Mouse (Mus musculus) heart, adult 2 months (tissue): ENCODE data around the gene Npnt. TPM values are rescaled to one million over a fixed set of nuclear protein-coding genes. Genes with fewer than 3 reads are reported as not detected.

ENCODE experiments used
- DNase-seq, 2 experiments: peaks; one replicate each; pipeline ENCODE4 v3.0.0; 2021
- H3K27ac ChIP-seq: fragments of 200-600 bp; 2 replicates; pipeline ENCODE4 v1.8.1; 2022
- H3K27me3 ChIP-seq: fragments of 200-500 bp; 2 replicates; pipeline ENCODE4 v1.6.1; 2012; ENCODE audit warnings: mild to moderate bottlenecking, low read length, inconsistent platforms, mixed read lengths; ENCODE audit not compliant: control insufficient read depth, insufficient read depth
- H3K36me3 ChIP-seq: fragments of 200-500 bp; 2 replicates; pipeline ENCODE4 v1.6.1; 2012; ENCODE audit warnings: low read length, inconsistent platforms; ENCODE audit not compliant: control insufficient read depth, insufficient read depth
- H3K4me1 ChIP-seq: fragments of 200-500 bp; 2 replicates; pipeline ENCODE4 v1.6.1; 2011; ENCODE audit warnings: low read length; ENCODE audit not compliant: control insufficient read depth, insufficient read depth
- H3K4me3 ChIP-seq: fragments of 200-600 bp; 2 replicates; pipeline ENCODE4 v1.8.1; 2022
- H3K79me2 ChIP-seq: fragments of 200-500 bp; replicated peaks from 2 replicates; pipeline ENCODE4 v1.6.1; 2012; ENCODE audit warnings: mild to moderate bottlenecking, inconsistent platforms, low read length, moderate library complexity, mixed read lengths; ENCODE audit not compliant: control insufficient read depth, insufficient read depth
- H3K9ac ChIP-seq: fragments of 200-500 bp; 2 replicates; pipeline ENCODE4 v1.6.1; 2012; ENCODE audit warnings: low read depth, mild to moderate bottlenecking, control low read depth, inconsistent platforms, low read length, mixed read lengths
- CTCF ChIP-seq: fragments of 200-600 bp; IDR thresholded peaks from 2 replicates; pipeline ENCODE4 v1.8.1; 2022; ENCODE audit warnings: antibody characterized with exemption, mild to moderate bottlenecking, moderate library complexity
- EP300 ChIP-seq: fragments of 200-500 bp; IDR thresholded peaks from 2 replicates; pipeline ENCODE4 v1.6.1; 2011; ENCODE audit warnings: low read depth, low read length, control low read depth; ENCODE audit not compliant: insufficient read depth
- POLR2A ChIP-seq: fragments of 200-500 bp; IDR thresholded peaks from 2 replicates; pipeline ENCODE4 v1.6.1; 2011; ENCODE audit warnings: mild to moderate bottlenecking, low read depth, low read length, control low read depth; ENCODE audit not compliant: insufficient read depth
- WGBS: fragments of 180-500 bp; shearing (Covaris S2); methylation state at CpG from one replicate; pipeline ENCODE4 v1.1.7; 2018; 5-methylcytosine and 5-hydroxymethylcytosine counted together
- intact Hi-C: fragments of 180-260 bp; cut with DNase I; formaldehyde crosslinking; loops from one replicate; pipeline ENCODE4 v1.15.1; 2025
- polyA plus RNA-seq: library from polyadenylated mRNA; depleted of rRNA; stranded (reverse); fragments of >200 nt; gene quantifications from 2 replicates; pipeline ENCODE4 v1.2.3, GENCODE M21; 2012; rRNA removed
- total RNA-seq, 2 experiments: library from RNA; stranded (reverse); gene quantifications; 2 replicates each; pipeline ENCODE4 v1.2.3; 2021

Gene Npnt
- total and polyA plus RNA-seq, 3 experiments: 3.1 to 6.7 (median 4.5) TPM

GRCm38 (mm10) chr3:132842676-132843075 lies 107.4 kb downstream of the Npnt start:
- Histone ChIP-seq H3K27ac (no peak overlapping the region), H3K36me3 (no peaks in the 10 kb centered on the region; the same call in none of the 2 replicates), H3K9ac (no peak overlapping the region), H3K27me3 (no peaks in the 10 kb centered on the region), H3K79me2 (no peaks in the 10 kb centered on the region), H3K4me3 (no peak overlapping the region), H3K4me1 (no peaks in the 10 kb centered on the region)
- no peak for TF ChIP-seq EP300
- no peak for TF ChIP-seq CTCF
- TF ChIP-seq POLR2A: no peak
- intact Hi-C loops: no loop called here
- no peak for DNase-seq
- WGBS: 90% methylated on average over 6 of the region's 6 CpGs

GRCm38 (mm10) chr3:132839516-132839915 lies 110.6 kb downstream of the Npnt start:
- no peak for DNase-seq
- H3K79me2 ChIP-seq: no peaks in the 10 kb centered on the region
- no peak overlapping the region for H3K9ac ChIP-seq
- intact Hi-C loops: no loop called here
- no peaks in the 10 kb centered on the region for H3K27me3 ChIP-seq
- WGBS: 97% methylated on average over 8 of the region's 8 CpGs
- H3K4me3 ChIP-seq: no peak overlapping the region
- TF ChIP-seq CTCF: no peak
- TF ChIP-seq EP300: no peak
- no peak for TF ChIP-seq POLR2A
- H3K27ac ChIP-seq: no peak overlapping the region
- no peaks in the 10 kb centered on the region; the same call in none of the 2 replicates for H3K36me3 ChIP-seq
- peaks cover 4% of the 10 kb centered on the region for H3K4me1 ChIP-seq

GRCm38 (mm10) chr3:132838656-132839417 lies 111.3 kb downstream of the Npnt start:
- intact Hi-C loops: no loop called here
- 92% methylated on average over 15 of the region's 15 CpGs for WGBS
- no peaks in the 10 kb centered on the region; the same call in none of the 2 replicates for H3K36me3 ChIP-seq
- H3K79me2 ChIP-seq: no peaks in the 10 kb centered on the region
- H3K9ac ChIP-seq: no peak overlapping the region
- no peaks in the 10 kb centered on the region for H3K27me3 ChIP-seq
- H3K4me1 ChIP-seq: peaks cover 4% of the 10 kb centered on the region
- H3K4me3 ChIP-seq: no peak overlapping the region
- DNase-seq: no peak
- TF ChIP-seq CTCF (no peak), POLR2A (no peak), EP300 (no peak)
- H3K27ac ChIP-seq: no peak overlapping the region

GRCm38 (mm10) chr3:132837134-132837533 lies 113.0 kb downstream of the Npnt start:
- no peak for DNase-seq
- WGBS: 86% methylated on average over 4 of the region's 4 CpGs
- no peaks in the 10 kb centered on the region; the same call in none of the 2 replicates for H3K36me3 ChIP-seq
- no peak overlapping the region for H3K4me3 ChIP-seq
- no peaks in the 10 kb centered on the region for H3K27me3 ChIP-seq
- no peak overlapping the region for H3K27ac ChIP-seq
- intact Hi-C loops: no loop called here
- peaks cover 4% of the 10 kb centered on the region for H3K4me1 ChIP-seq
- TF ChIP-seq POLR2A (no peak), CTCF (no peak), EP300 (no peak)
- H3K9ac ChIP-seq: no peak overlapping the region
- H3K79me2 ChIP-seq: no peaks in the 10 kb centered on the region

- TF ChIP-seq EP300 (no peak), POLR2A (no peak), CTCF (no peak)
- no peak overlapping the region for H3K27ac ChIP-seq
- no peaks in the 10 kb centered on the region for H3K27me3 ChIP-seq
- H3K4me3 ChIP-seq: no peak overlapping the region
- no peak overlapping the region for H3K9ac ChIP-seq
- no peak for DNase-seq
- no peaks in the 10 kb centered on the region for H3K79me2 ChIP-seq
- WGBS: 48% methylated on average over 6 of the region's 6 CpGs
- H3K36me3 ChIP-seq: no peaks in the 10 kb centered on the region; the same call in 1 of the 2 replicates
- peaks cover 4% of the 10 kb centered on the region for H3K4me1 ChIP-seq
- intact Hi-C loops: no loop called here
Measured at GRCm38 (mm10) chr3:132835118-132835794, 114.8 kb downstream of the Npnt start.

Other genes with a start within 250 kb of the Npnt start
- gene Ints12, start 141.5 kb upstream of the Npnt start, total RNA-seq: 1 to 10 TPM; 6.8 to 8.5 TPM
- gene Ints12, start 141.5 kb upstream of the Npnt start, polyA plus RNA-seq: 4.6 and 8.5 TPM in 2 replicates
- 1 to 10 TPM; 2.6 to 2.9 TPM for gene Gstcd, start 141.7 kb upstream of the Npnt start, total RNA-seq
- gene Gstcd, start 141.7 kb upstream of the Npnt start, polyA plus RNA-seq: 0.72 and 1.4 TPM in 2 replicates